Mouse (Mus musculus) hindbrain, embryonic 11.5 days (tissue): Measurements from ENCODE around the gene Med21. TPM values are rescaled to one million over a fixed set of nuclear protein-coding genes. Genes with fewer than 3 reads are reported as not detected.

Experiments
- ATAC-seq: fragments of 200-750 bp; cut with Nextera tagmentation; 2 replicates; pipeline ENCODE4 v1.8.0; 2017; ENCODE audit warnings: mild to moderate bottlenecking, moderate TSS enrichment, moderate library complexity; ENCODE audit not compliant: low FRiP score
- DNase-seq: peaks from one replicate; pipeline ENCODE4 v3.0.0-alpha.2; 2015; ENCODE audit warnings: low spot score
- H3K27ac ChIP-seq: fragments of 300-500 bp; sonication (generic); 2 replicates; pipeline ENCODE4 v1.5.1; 2014; ENCODE audit warnings: mild to moderate bottlenecking, low read depth, low read length
- H3K27me3 ChIP-seq: fragments of 300-500 bp; sonication (generic); 2 replicates; pipeline ENCODE4 v1.6.1; 2014; ENCODE audit warnings: mild to moderate bottlenecking, low read length, moderate library complexity, mixed read lengths; ENCODE audit not compliant: control insufficient read depth, insufficient read depth
- H3K36me3 ChIP-seq: fragments of 300-500 bp; sonication (generic); 2 replicates; pipeline ENCODE4 v1.6.1; 2014; ENCODE audit warnings: mild to moderate bottlenecking, low read length, moderate library complexity, mixed read lengths; ENCODE audit not compliant: control insufficient read depth, insufficient read depth
- H3K4me1 ChIP-seq: fragments of 300-500 bp; sonication (generic); replicated peaks from 2 replicates; pipeline ENCODE4 v1.6.1; 2014; ENCODE audit warnings: low read length, mixed read lengths; ENCODE audit not compliant: control insufficient read depth, insufficient read depth
- H3K4me2 ChIP-seq: fragments of 300-500 bp; sonication (generic); replicated peaks from 2 replicates; pipeline ENCODE4 v1.6.1; 2014; ENCODE audit warnings: mild to moderate bottlenecking, low read depth, low read length
- H3K4me3 ChIP-seq: fragments of 300-500 bp; sonication (generic); 2 replicates; pipeline ENCODE4 v1.5.1; 2014; ENCODE audit warnings: low read depth, low read length
- H3K9ac ChIP-seq: fragments of 300-500 bp; sonication (generic); 2 replicates; pipeline ENCODE4 v1.6.1; 2014; ENCODE audit warnings: low read depth, low read length
- H3K9me3 ChIP-seq: fragments of 300-500 bp; sonication (generic); 2 replicates; pipeline ENCODE4 v1.6.1; 2016; ENCODE audit warnings: low read length; ENCODE audit not compliant: control insufficient read depth
- WGBS: fragments of 180-500 bp; shearing (Covaris S2); extraction: QIAGEN DNeasy Blood & Tissue Kit; methylation state at CpG from one replicate; pipeline ENCODE4 v1.1.7; 2014; 5-methylcytosine and 5-hydroxymethylcytosine counted together
- polyA plus RNA-seq: library from polyadenylated mRNA; unstranded; fragments of >200 nt; fragmentation: Nextera tagmentation; extraction: Ambion mirVana; gene quantifications from 2 replicates; pipeline ENCODE4 v1.2.1, GENCODE M21; 2014

Gene Med21
- polyA plus RNA-seq, 1 experiment from 2014 or later: 132 TPM

- Histone ChIP-seq H3K36me3 (no peaks in the 10 kb centered on the region), H3K4me3 (peak overlapping the region; percentile 67), H3K27ac (peak overlapping the region; percentile 68), H3K9me3 (no peaks in the 10 kb centered on the region), H3K27me3 (no peaks in the 10 kb centered on the region), H3K9ac (peak overlapping the region; percentile 84), H3K4me1 (no peaks in the 10 kb centered on the region), H3K4me2 (peak overlapping the region; percentile 63)
- DNase-seq (peak; percentile 94), ATAC-seq (peak; percentile 95)
- under 1% methylated on average over 51 of the region's 82 CpGs for WGBS
Measured at GRCm38 (mm10) chr6:146634015-146634722, 8.2 kb upstream of the Med21 start.

- no peak overlapping the region for H3K9ac ChIP-seq
- ATAC-seq (no peak), DNase-seq (peak; percentile 25)
- H3K9me3 ChIP-seq: no peaks in the 10 kb centered on the region
- H3K27ac ChIP-seq: no peak overlapping the region
- WGBS: 64% methylated on average over 4 of the region's 4 CpGs
- no peaks in the 10 kb centered on the region for H3K4me1 ChIP-seq
- peak overlapping the region; percentile 67 for H3K4me3 ChIP-seq
- no peaks in the 10 kb centered on the region for H3K36me3 ChIP-seq
- H3K27me3 ChIP-seq: no peaks in the 10 kb centered on the region
- H3K4me2 ChIP-seq: no peak overlapping the region
Measured at GRCm38 (mm10) chr6:146634759-146635606, 7.4 kb upstream of the Med21 start.

GRCm38 (mm10) chr6:146636482-146636881 lies 5.9 kb upstream of the Med21 start:
- Histone ChIP-seq H3K4me2 (no peak overlapping the region), H3K4me1 (no peaks in the 10 kb centered on the region), H3K27ac (no peak overlapping the region), H3K9ac (no peak overlapping the region), H3K4me3 (no peak overlapping the region), H3K27me3 (no peaks in the 10 kb centered on the region), H3K36me3 (no peaks in the 10 kb centered on the region), H3K9me3 (no peaks in the 10 kb centered on the region)
- ATAC-seq: no peak
- no peak for DNase-seq
- WGBS: 88% methylated on average over 5 of the region's 5 CpGs

- Histone ChIP-seq H3K9ac (no peak overlapping the region), H3K4me3 (no peak overlapping the region), H3K4me1 (peaks cover 4% of the 10 kb centered on the region; the same call in 1 of the 2 replicates), H3K9me3 (no peaks in the 10 kb centered on the region), H3K27me3 (no peaks in the 10 kb centered on the region), H3K4me2 (no peak overlapping the region), H3K36me3 (no peaks in the 10 kb centered on the region), H3K27ac (no peak overlapping the region)
- DNase-seq (no peak), ATAC-seq (no peak)
- WGBS: 91% methylated on average over 7 of the region's 7 CpGs
Measured at GRCm38 (mm10) chr6:146640068-146640965, 2.0 kb upstream of the Med21 start.

- ATAC-seq: no peak
- no peak for DNase-seq
- no peak overlapping the region for H3K4me3 ChIP-seq
- no peak overlapping the region for H3K9ac ChIP-seq
- H3K27me3 ChIP-seq: no peaks in the 10 kb centered on the region
- 88% methylated on average over 6 of the region's 6 CpGs for WGBS
- no peaks in the 10 kb centered on the region for H3K36me3 ChIP-seq
- H3K4me1 ChIP-seq: peaks cover 4% of the 10 kb centered on the region; the same call in 1 of the 2 replicates
- H3K27ac ChIP-seq: no peak overlapping the region
- no peaks in the 10 kb centered on the region for H3K9me3 ChIP-seq
- no peak overlapping the region for H3K4me2 ChIP-seq
Measured at GRCm38 (mm10) chr6:146640991-146641390, 1.4 kb upstream of the Med21 start.

GRCm38 (mm10) chr6:146641621-146642210 lies 631 bp upstream of the Med21 start:
- Histone ChIP-seq H3K4me2 (peak overlapping the region; percentile 41), H3K36me3 (no peaks in the 10 kb centered on the region), H3K9me3 (no peaks in the 10 kb centered on the region), H3K9ac (0 out of 2 replicates have a peak overlapping the region, but pooled peaks have one; percentile 34), H3K4me1 (peaks cover 4% of the 10 kb centered on the region; the same call in 1 of the 2 replicates), H3K27ac (no peak overlapping the region), H3K4me3 (peak overlapping the region; percentile 76), H3K27me3 (no peaks in the 10 kb centered on the region)
- ATAC-seq: peak; percentile 28; the same call in 1 of the 2 replicates
- no peak for DNase-seq
- 69% methylated on average over 11 of the region's 11 CpGs for WGBS

GRCm38 (mm10) chr6:146643184-146643570 lies 830 bp downstream of the Med21 start:
- DNase-seq: no peak
- Histone ChIP-seq H3K9me3 (no peaks in the 10 kb centered on the region), H3K9ac (peak overlapping the region; percentile 82), H3K4me3 (peak overlapping the region; percentile 76), H3K4me1 (peaks cover 4% of the 10 kb centered on the region; the same call in 1 of the 2 replicates), H3K4me2 (peak overlapping the region; percentile 72), H3K36me3 (no peaks in the 10 kb centered on the region), H3K27me3 (no peaks in the 10 kb centered on the region), H3K27ac (no peak overlapping the region)
- no peak for ATAC-seq
- 40% methylated on average over 11 of the region's 11 CpGs for WGBS

- no peaks in the 10 kb centered on the region for H3K36me3 ChIP-seq
- ATAC-seq: no peak
- 87% methylated on average over 2 of the region's 2 CpGs for WGBS
- H3K27ac ChIP-seq: no peak overlapping the region
- no peaks in the 10 kb centered on the region for H3K9me3 ChIP-seq
- H3K4me2 ChIP-seq: no peak overlapping the region
- H3K9ac ChIP-seq: no peak overlapping the region
- no peak overlapping the region for H3K4me3 ChIP-seq
- no peak for DNase-seq
- no peaks in the 10 kb centered on the region for H3K27me3 ChIP-seq
- no peaks in the 10 kb centered on the region for H3K4me1 ChIP-seq
Measured at GRCm38 (mm10) chr6:146650013-146650412, 7.7 kb downstream of the Med21 start.
